Mouse (Mus musculus) 3T3-L1 (cell line): ENCODE measurements around the gene Negr1.

Source experiments
- DNase-seq: peaks from one replicate; pipeline ENCODE4 v3.0.0-alpha.2; 2015; ENCODE audit warnings: low read depth, low spot score

Gene Negr1

GRCm38 (mm10) chr3:156903925-156904576 is 342.5 kb downstream of the Negr1 start:
- peak; percentile 13 for DNase-seq

GRCm38 (mm10) chr3:156912816-156913215 is 351.2 kb downstream of the Negr1 start:
- no peak for DNase-seq

- DNase-seq = no peak
These were observed 359.8 kb downstream of the Negr1 start for GRCm38 (mm10) chr3:156921369-156921768.

GRCm38 (mm10) chr3:156923159-156923558 is 361.6 kb downstream of the Negr1 start:
- DNase-seq = no peak

GRCm38 (mm10) chr3:156925102-156925501 is 363.5 kb downstream of the Negr1 start:
- DNase-seq = no peak

- no peak for DNase-seq
These were observed 366.9 kb downstream of the Negr1 start for GRCm38 (mm10) chr3:156928396-156929061.

- no peak for DNase-seq
These were observed 367.4 kb downstream of the Negr1 start for GRCm38 (mm10) chr3:156929062-156929397.

- no peak for DNase-seq
These were observed 368.3 kb downstream of the Negr1 start for GRCm38 (mm10) chr3:156929677-156930440.

- no peak for DNase-seq
These were observed 369.4 kb downstream of the Negr1 start for GRCm38 (mm10) chr3:156931011-156931410.

GRCm38 (mm10) chr3:156931540-156931939 is 369.9 kb downstream of the Negr1 start:
- no peak for DNase-seq

- no peak for DNase-seq
These were observed 373.2 kb downstream of the Negr1 start for GRCm38 (mm10) chr3:156934778-156935290.

- DNase-seq = no peak
These were observed 385.8 kb downstream of the Negr1 start for GRCm38 (mm10) chr3:156947404-156947803.

- no peak for DNase-seq
These were observed 391.4 kb downstream of the Negr1 start for GRCm38 (mm10) chr3:156952970-156953369.

- no peak for DNase-seq
These were observed 393.5 kb downstream of the Negr1 start for GRCm38 (mm10) chr3:156955094-156955493.

- DNase-seq = no peak
These were observed 397.0 kb downstream of the Negr1 start for GRCm38 (mm10) chr3:156958640-156959039.

GRCm38 (mm10) chr3:156968764-156969163 is 407.2 kb downstream of the Negr1 start:
- DNase-seq = no peak

- DNase-seq = no peak
These were observed 409.5 kb downstream of the Negr1 start for GRCm38 (mm10) chr3:156971104-156971503.

- no peak for DNase-seq
These were observed 415.2 kb downstream of the Negr1 start for GRCm38 (mm10) chr3:156976816-156977215.

GRCm38 (mm10) chr3:156980042-156980716 is 418.6 kb downstream of the Negr1 start:
- DNase-seq = no peak

- DNase-seq = no peak
These were observed 420.5 kb downstream of the Negr1 start for GRCm38 (mm10) chr3:156982102-156982501.

GRCm38 (mm10) chr3:156987113-156987512 is 425.5 kb downstream of the Negr1 start:
- no peak for DNase-seq

- DNase-seq = no peak
These were observed 430.6 kb downstream of the Negr1 start for GRCm38 (mm10) chr3:156992171-156992570.
